Mouse (Mus musculus): ENCODE results near the gene Slfn2. TPM values are rescaled to one million over a fixed set of nuclear protein-coding genes. Genes with fewer than 3 reads are reported as not detected.
A peak's percentile ranks its signal among the peaks of the same experiment; 100 is the strongest.
"Not testable (repeated sequence)": the region's sequence is repeated elsewhere in the genome, so short reads cannot be mapped to it uniquely, and the experiment has no call there.

The Slfn2 gene
- polyA plus RNA-seq (2016; fragmentation: Nextera tagmentation; extraction: Ambion mirVana): 2.6 and 3.4 TPM in 2 replicates

DNA sequence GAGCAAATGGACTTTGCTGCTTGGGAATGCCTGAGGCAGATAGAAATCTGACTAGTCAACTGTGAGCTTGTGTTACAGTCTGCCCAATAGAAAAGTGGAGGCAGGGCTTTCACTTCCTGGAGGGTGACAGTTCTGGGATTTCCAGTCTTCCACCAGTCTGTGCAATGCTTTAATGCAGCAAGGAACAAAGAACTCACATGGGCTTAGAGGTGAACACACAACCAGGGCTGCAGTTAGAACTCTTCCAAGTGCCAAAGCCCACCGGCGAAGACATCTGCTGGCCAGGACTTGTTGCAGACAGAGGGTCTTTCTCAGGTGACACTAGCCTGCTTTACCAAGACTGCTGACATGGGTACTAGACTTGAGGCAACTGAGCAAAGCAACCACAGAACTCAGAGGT, at the start of gene Slfn2:
TSS of gene Slfn2 (plus strand) at position 167 of the 400 bp plus-strand sequence.
- Histone ChIP-seq H3K27ac (ENCODE audit: poor library complexity, severe bottlenecking) (no peak within 1 kb of the TSS), H3K36me3 (no peaks in the 10 kb centered on the region), H3K27me3 (replicated peaks) (no peaks in the 10 kb centered on the region), H3K9ac (no peak within 1 kb of the TSS), H3K4me3 (0 out of 2 replicates have a peak within 1 kb of the TSS, but pooled peaks have one; percentile 1), H3K9me3 (replicated peaks) (no peaks in the 10 kb centered on the region; the same call in 1 of the 2 replicates), H3K4me1 (replicated peaks) (peaks cover 23% of the 10 kb centered on the region), H3K4me2 (peak within 1 kb of the TSS; percentile 35; the same call in 1 of the 2 replicates)
- ATAC-seq (ENCODE audit: insufficient number of reproducible peaks, low FRiP score): no peak
- WGBS: 69% methylated on average over 2 of the region's 2 CpGs

DNA sequence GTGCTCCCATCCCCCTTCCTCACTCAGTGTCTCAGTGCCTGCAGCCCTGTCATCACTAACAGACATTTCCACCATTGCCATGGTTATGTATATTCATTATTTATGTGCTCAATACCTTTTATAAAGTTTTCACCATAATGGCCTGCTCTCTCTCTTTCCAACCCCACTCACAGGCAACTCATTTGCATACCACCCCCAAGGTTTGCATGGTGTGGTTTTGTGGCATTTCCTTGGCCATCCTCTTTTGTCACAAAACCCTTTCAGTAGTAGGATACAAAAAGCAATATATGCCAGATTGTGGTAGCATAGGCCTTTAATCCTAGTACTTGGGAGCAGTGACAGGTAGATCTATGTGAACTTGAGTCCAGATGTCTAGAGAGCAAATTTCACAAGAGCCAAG, 48.8 kb upstream of the Slfn2 start:
- no peaks in the 10 kb centered on the region for H3K9me3 ChIP-seq (replicated peaks)
- H3K4me1 ChIP-seq (replicated peaks): no peaks in the 10 kb centered on the region
- H3K4me2 ChIP-seq: no peak overlapping the region
- no peaks in the 10 kb centered on the region for H3K27me3 ChIP-seq (replicated peaks)
- H3K4me3 ChIP-seq: no peak overlapping the region
- no peak overlapping the region for H3K27ac ChIP-seq (ENCODE audit: poor library complexity, severe bottlenecking)
- no peak overlapping the region for H3K9ac ChIP-seq
- H3K36me3 ChIP-seq: no peaks in the 10 kb centered on the region
- no peak for ATAC-seq (ENCODE audit: insufficient number of reproducible peaks, low FRiP score)

DNA sequence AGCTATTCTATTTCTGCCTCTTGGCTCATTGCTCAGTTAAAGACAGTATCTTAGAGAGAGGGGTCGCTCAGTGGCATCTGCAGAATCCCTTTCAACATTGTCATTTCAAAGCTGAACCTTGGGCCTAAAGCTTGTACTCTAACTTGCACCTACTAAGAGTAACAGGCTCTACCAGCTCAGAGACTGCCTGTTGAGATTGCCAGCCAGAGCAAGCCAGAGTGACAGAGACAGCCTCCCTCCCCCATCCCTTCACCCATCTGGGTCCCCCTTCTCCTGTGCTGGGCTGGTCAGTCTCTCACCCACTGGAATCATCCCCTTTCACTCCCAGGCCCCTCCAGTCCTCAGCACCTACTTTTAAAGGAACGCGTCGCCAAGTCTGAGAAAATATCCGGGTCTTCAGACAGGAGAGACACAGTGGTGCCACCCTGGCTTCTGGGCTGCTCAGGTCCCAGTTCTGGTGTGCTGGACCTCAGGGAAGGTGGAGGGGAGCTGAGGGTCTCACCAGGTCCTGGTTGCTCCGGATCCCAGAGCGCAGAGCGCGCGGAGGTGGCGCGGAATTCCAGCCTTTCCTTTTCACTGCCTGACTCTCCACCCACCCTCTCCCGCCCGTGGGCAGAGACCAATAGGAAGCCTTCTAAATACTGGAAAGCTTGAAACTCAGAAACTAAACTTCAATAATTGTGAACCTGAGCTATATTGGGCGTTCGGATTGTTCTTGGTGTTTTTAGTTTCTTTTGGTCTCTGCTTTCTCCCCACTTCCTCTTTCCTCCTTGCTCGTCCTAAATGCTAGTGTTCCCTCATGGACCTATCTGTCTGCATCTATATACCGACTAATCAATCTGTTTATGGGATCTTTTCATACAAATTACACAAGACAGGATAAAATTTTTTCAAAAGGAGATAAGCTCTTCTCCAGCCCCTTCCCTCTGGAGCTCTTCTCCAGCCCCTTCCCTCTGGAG, 45.1 kb upstream of the Slfn2 start:
- not testable (repeated sequence) for H3K27me3 ChIP-seq (replicated peaks); H3K4me1 ChIP-seq (replicated peaks); H3K9me3 ChIP-seq (replicated peaks); H3K9ac ChIP-seq; H3K27ac ChIP-seq (ENCODE audit: poor library complexity, severe bottlenecking); H3K4me3 ChIP-seq; H3K36me3 ChIP-seq; ATAC-seq (ENCODE audit: insufficient number of reproducible peaks, low FRiP score)
- 72% methylated on average over 18 of the region's 18 CpGs for WGBS
- peak overlapping the region; percentile 29; the same call in 1 of the 2 replicates for H3K4me2 ChIP-seq

DNA sequence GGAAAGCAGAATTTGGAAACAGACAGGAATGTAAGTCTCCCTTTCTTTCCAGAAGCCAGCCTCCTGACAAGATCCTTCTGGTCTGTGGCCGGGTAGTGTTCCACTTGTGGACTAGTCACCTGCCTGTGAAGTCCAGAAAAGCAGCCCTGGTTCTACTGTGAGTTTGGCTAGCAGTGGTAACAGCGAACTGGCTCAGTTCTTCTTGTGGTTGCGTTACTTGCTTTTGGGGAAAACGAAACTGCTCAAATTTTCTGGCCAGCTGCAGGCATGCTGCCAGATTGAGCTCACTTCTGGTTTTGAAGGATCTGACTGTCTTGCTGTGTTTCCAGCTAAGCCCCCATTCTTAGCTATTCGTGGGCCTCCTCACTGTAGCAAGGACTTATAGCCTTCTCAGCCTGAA, 44.3 kb upstream of the Slfn2 start, which contains the start of gene Slfn8:
TSS of gene Slfn8 (minus strand) at position 190 of the 400 bp plus-strand sequence.
- WGBS: 66% methylated on average over 5 of the region's 5 CpGs
- Histone ChIP-seq H3K9ac (no peak within 1 kb of the TSS), H3K4me3 (no peak within 1 kb of the TSS), H3K4me1 (replicated peaks) (no peaks in the 10 kb centered on the region), H3K4me2 (peak within 1 kb of the TSS; percentile 29; the same call in 1 of the 2 replicates), H3K27ac (ENCODE audit: poor library complexity, severe bottlenecking) (no peak within 1 kb of the TSS), H3K36me3 (no peaks in the 10 kb centered on the region), H3K9me3 (replicated peaks) (no peaks in the 10 kb centered on the region), H3K27me3 (replicated peaks) (no peaks in the 10 kb centered on the region)
- no peak for ATAC-seq (ENCODE audit: insufficient number of reproducible peaks, low FRiP score)

DNA sequence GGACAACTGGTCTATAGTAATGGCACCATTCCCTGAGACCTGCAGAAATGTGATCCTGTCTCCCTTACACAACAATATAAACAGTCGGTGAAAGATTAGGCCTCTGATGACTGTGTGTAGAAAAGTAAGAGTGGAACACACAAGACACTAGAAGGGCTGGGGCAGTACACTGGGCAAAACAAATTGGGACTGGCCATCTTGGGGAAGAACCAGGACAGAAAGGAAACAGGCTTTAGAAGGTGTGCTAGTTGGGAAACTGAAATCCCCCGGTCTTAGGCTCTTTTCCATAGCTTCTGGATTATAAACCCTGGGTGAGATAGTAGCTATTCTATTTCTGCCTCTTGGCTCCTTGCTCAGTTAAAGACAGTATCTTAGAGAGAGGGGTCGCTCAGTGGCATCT, 26.2 kb upstream of the Slfn2 start:
- H3K9me3 ChIP-seq (replicated peaks); H3K9ac ChIP-seq; H3K4me3 ChIP-seq; ATAC-seq (ENCODE audit: insufficient number of reproducible peaks, low FRiP score); H3K4me2 ChIP-seq; H3K36me3 ChIP-seq; H3K4me1 ChIP-seq (replicated peaks); H3K27ac ChIP-seq (ENCODE audit: poor library complexity, severe bottlenecking); H3K27me3 ChIP-seq (replicated peaks): not testable (repeated sequence)
- WGBS: 72% methylated on average over 3 of the region's 3 CpGs

DNA sequence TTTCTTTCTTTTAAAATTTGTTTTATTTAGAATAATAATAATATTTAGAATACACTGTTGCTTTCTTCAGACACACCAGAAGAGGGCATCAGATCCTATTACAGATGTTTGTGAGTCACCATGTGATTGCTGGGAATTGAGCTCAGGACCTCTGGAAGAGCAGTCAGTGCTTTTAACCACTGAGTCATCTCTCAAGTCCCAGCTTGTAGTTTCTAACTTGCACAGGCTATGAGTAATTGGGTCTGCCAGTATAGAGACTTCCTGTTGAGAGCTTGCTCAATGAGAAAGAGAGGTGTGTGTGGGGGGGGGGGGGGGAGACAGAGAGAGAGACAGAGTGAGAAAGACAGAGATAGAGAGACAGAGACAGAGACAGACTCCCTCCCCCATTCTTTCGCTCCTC, 25.8 kb upstream of the Slfn2 start:
- Histone ChIP-seq H3K27ac (ENCODE audit: poor library complexity, severe bottlenecking) (no peak overlapping the region), H3K4me3 (no peak overlapping the region), H3K27me3 (replicated peaks) (no peaks in the 10 kb centered on the region; the same call in 1 of the 2 replicates), H3K36me3 (no peaks in the 10 kb centered on the region), H3K4me2 (peak overlapping the region; percentile 69), H3K9me3 (replicated peaks) (0 out of 2 replicates have a peak, but pooled peaks cover 2% of the 10 kb centered on the region), H3K4me1 (replicated peaks) (peaks cover 4% of the 10 kb centered on the region; the same call in 1 of the 2 replicates), H3K9ac (no peak overlapping the region)
- ATAC-seq (ENCODE audit: insufficient number of reproducible peaks, low FRiP score): no peak
- 71% methylated on average over 1 of the region's 1 CpGs for WGBS

DNA sequence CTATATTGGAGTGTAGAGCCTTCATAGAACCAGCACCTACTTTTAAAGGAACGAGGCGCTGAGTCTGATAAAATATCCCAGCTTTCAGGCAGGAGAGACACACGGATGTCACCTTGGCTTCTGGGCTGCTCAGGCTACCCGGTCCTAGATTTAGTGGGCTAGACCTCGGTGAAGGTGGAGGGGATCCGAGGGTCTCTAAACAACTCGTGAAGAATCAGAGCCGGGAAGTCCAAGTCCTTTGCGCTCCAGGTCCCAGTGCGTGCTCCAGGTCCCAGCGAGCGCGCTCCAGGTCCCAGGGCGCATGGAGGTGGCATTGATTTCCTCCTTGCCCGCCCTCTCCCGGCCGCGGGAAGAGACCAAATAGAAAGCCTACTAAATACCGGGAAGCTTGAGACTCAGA, 25.1 kb upstream of the Slfn2 start:
- H3K4me3 ChIP-seq: peak overlapping the region; percentile 32
- no peaks in the 10 kb centered on the region; the same call in 1 of the 2 replicates for H3K27me3 ChIP-seq (replicated peaks)
- peak overlapping the region; percentile 69 for H3K4me2 ChIP-seq
- H3K9me3 ChIP-seq (replicated peaks): 0 out of 2 replicates have a peak, but pooled peaks cover 2% of the 10 kb centered on the region
- H3K4me1 ChIP-seq (replicated peaks): peaks cover 4% of the 10 kb centered on the region; the same call in 1 of the 2 replicates
- no peak overlapping the region for H3K27ac ChIP-seq (ENCODE audit: poor library complexity, severe bottlenecking)
- no peak for ATAC-seq (ENCODE audit: insufficient number of reproducible peaks, low FRiP score)
- WGBS: 8% methylated on average over 19 of the region's 19 CpGs
- H3K36me3 ChIP-seq: no peaks in the 10 kb centered on the region
- peak overlapping the region; percentile 26; the same call in 1 of the 2 replicates for H3K9ac ChIP-seq

DNA sequence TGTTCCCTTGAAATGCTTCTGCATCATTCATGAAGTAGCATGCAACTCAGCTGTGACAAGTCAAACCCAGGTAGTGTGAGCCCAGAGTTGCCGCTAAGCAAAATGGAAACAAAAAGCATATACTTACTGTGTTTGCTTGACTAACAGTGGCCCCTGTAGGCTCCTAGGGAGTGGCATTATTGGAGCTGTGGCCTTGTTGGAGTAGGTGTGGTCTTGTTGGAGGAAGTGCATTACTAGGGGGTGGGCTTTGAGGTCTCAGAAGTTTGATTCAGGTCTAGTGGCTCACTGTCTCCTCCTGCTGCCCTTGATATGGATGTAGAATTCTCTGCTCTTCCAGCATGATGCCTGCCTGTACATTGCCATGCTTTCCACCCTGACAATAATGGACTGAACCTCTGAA, 24.6 kb upstream of the Slfn2 start:
- 15% methylated on average over 1 of the region's 1 CpGs for WGBS
- Histone ChIP-seq H3K9me3 (replicated peaks) (0 out of 2 replicates have a peak, but pooled peaks cover 2% of the 10 kb centered on the region), H3K4me2 (peak overlapping the region; percentile 69), H3K4me3 (no peak overlapping the region), H3K4me1 (replicated peaks) (peaks cover 4% of the 10 kb centered on the region; the same call in 1 of the 2 replicates), H3K9ac (no peak overlapping the region), H3K27ac (ENCODE audit: poor library complexity, severe bottlenecking) (no peak overlapping the region), H3K27me3 (replicated peaks) (no peaks in the 10 kb centered on the region; the same call in 1 of the 2 replicates), H3K36me3 (no peaks in the 10 kb centered on the region)
- ATAC-seq (ENCODE audit: insufficient number of reproducible peaks, low FRiP score): no peak

DNA sequence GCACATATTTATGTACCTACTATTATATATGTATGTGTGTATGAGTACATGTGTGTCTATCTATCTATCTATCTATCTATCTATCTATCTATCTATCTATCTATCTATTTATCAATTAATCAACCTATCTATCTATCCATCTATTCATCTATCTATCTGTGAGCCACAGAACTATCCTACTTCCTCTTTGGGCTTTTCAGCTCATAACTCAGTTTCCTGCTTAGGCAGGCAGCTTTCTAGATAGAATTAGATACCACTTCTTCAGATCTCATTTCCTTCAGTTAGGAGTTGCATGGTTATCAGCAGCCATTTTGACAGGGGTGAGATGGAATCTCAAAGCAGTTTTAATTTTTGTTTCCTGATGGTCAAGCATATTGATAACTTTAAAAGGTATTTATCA, 23.9 kb upstream of the Slfn2 start:
- Histone ChIP-seq H3K4me2 (no peak overlapping the region), H3K36me3 (no peaks in the 10 kb centered on the region), H3K9ac (no peak overlapping the region), H3K27ac (ENCODE audit: poor library complexity, severe bottlenecking) (no peak overlapping the region), H3K9me3 (replicated peaks) (0 out of 2 replicates have a peak, but pooled peaks cover 2% of the 10 kb centered on the region), H3K27me3 (replicated peaks) (no peaks in the 10 kb centered on the region; the same call in 1 of the 2 replicates), H3K4me3 (no peak overlapping the region), H3K4me1 (replicated peaks) (peaks cover 4% of the 10 kb centered on the region; the same call in 1 of the 2 replicates)
- no peak for ATAC-seq (ENCODE audit: insufficient number of reproducible peaks, low FRiP score)

DNA sequence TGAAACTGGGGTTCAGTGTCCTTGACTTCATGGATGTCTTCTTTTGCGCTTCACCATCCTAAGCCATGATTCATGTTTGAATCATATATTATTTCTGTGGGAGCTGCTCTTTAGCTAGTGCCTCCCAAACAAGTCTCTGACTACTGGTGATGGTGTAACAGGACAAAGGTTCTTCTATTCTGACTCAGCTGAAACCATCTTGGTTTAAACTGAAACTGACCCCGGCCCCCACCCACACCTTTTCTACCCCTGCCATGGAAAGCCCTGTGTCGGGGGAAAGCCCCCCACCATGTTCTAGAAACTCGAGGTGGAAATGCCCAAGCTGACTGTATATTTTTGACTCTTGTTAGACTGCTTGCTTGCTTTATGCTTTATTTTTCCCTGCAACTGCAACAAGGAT, 21.0 kb upstream of the Slfn2 start:
- Histone ChIP-seq H3K27ac (ENCODE audit: poor library complexity, severe bottlenecking) (no peak overlapping the region), H3K4me2 (no peak overlapping the region), H3K27me3 (replicated peaks) (no peaks in the 10 kb centered on the region; the same call in 1 of the 2 replicates), H3K4me3 (no peak overlapping the region), H3K36me3 (no peaks in the 10 kb centered on the region), H3K9ac (no peak overlapping the region), H3K4me1 (replicated peaks) (peaks cover 4% of the 10 kb centered on the region; the same call in 1 of the 2 replicates), H3K9me3 (replicated peaks) (0 out of 2 replicates have a peak, but pooled peaks cover 2% of the 10 kb centered on the region)
- 65% methylated on average over 4 of the region's 4 CpGs for WGBS
- no peak for ATAC-seq (ENCODE audit: insufficient number of reproducible peaks, low FRiP score)

DNA sequence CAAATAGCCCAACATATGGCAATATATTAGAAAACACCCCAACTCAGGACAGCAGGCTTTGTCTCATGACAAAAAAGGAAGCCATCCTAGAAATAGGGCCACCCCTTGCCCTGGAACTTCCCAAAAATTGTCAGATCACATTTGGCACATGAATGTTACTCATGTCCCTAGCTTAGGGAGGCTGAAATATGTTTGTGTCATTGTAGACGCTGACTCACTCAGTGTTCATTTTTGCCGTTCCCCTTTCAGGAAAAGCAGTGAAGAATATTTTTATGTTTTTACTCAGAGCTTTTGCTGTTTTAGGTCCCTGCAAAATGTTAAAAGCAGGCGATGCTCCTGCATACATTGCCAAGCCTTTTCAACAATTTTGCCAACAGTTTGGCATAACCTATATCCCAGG, 19.3 kb upstream of the Slfn2 start:
- Histone ChIP-seq H3K36me3 (no peaks in the 10 kb centered on the region), H3K9ac (no peak overlapping the region), H3K4me3 (no peak overlapping the region), H3K4me2 (no peak overlapping the region), H3K9me3 (replicated peaks) (0 out of 2 replicates have a peak, but pooled peaks cover 2% of the 10 kb centered on the region), H3K27ac (ENCODE audit: poor library complexity, severe bottlenecking) (no peak overlapping the region), H3K27me3 (replicated peaks) (no peaks in the 10 kb centered on the region; the same call in 1 of the 2 replicates), H3K4me1 (replicated peaks) (no peaks in the 10 kb centered on the region)
- no peak for ATAC-seq (ENCODE audit: insufficient number of reproducible peaks, low FRiP score)
- 76% methylated on average over 3 of the region's 3 CpGs for WGBS

Measured in heart, embryonic 12.5 days (tissue).